Mouse (Mus musculus): ENCODE measurements around the gene Pde4d. TPM values are rescaled to one million over a fixed set of nuclear protein-coding genes. Genes with fewer than 3 reads are reported as not detected.

The Pde4d gene
- polyA plus RNA-seq, 1 experiment from 2014 or later = 12.4 TPM

GRCm38 (mm10) chr13:109903764-109904510 lies 1454.2 kb downstream of the Pde4d start:
- no peaks in the 10 kb centered on the region for H3K9me3 ChIP-seq
- H3K27me3 ChIP-seq (replicated peaks) = no peaks in the 10 kb centered on the region
- peaks cover 10% of the 10 kb centered on the region for H3K4me1 ChIP-seq
- H3K9ac ChIP-seq = peak overlapping the region; percentile 82
- peak overlapping the region; percentile 96 for H3K4me2 ChIP-seq (replicated peaks)
- H3K27ac ChIP-seq = no peak overlapping the region
- 43% methylated on average over 14 of the region's 14 CpGs for WGBS
- H3K36me3 ChIP-seq = no peaks in the 10 kb centered on the region
- no peak for ATAC-seq (ENCODE audit: low FRiP score, low read depth)
- H3K4me3 ChIP-seq = peak overlapping the region; percentile 72

- no peaks in the 10 kb centered on the region for H3K36me3 ChIP-seq
- no peaks in the 10 kb centered on the region for H3K27me3 ChIP-seq (replicated peaks)
- no peak for ATAC-seq (ENCODE audit: low FRiP score, low read depth)
- H3K9me3 ChIP-seq = no peaks in the 10 kb centered on the region
- no peak overlapping the region for H3K4me3 ChIP-seq
- H3K27ac ChIP-seq = no peak overlapping the region
- H3K4me2 ChIP-seq (replicated peaks) = no peak overlapping the region
- peaks cover 10% of the 10 kb centered on the region for H3K4me1 ChIP-seq
- H3K9ac ChIP-seq = no peak overlapping the region
- WGBS = 86% methylated on average over 4 of the region's 4 CpGs
These were observed 1456.7 kb downstream of the Pde4d start for GRCm38 (mm10) chr13:109906342-109906888.

- Histone ChIP-seq H3K4me3 (no peak overlapping the region), H3K4me2 (replicated peaks) (no peak overlapping the region), H3K9ac (no peak overlapping the region), H3K36me3 (no peaks in the 10 kb centered on the region), H3K4me1 (peaks cover 18% of the 10 kb centered on the region), H3K9me3 (no peaks in the 10 kb centered on the region), H3K27me3 (replicated peaks) (no peaks in the 10 kb centered on the region), H3K27ac (no peak overlapping the region)
- WGBS = 34% methylated on average over 9 of the region's 9 CpGs
- ATAC-seq (ENCODE audit: low FRiP score, low read depth) = no peak
These were observed 1457.9 kb downstream of the Pde4d start for GRCm38 (mm10) chr13:109907634-109908033.

DNA sequence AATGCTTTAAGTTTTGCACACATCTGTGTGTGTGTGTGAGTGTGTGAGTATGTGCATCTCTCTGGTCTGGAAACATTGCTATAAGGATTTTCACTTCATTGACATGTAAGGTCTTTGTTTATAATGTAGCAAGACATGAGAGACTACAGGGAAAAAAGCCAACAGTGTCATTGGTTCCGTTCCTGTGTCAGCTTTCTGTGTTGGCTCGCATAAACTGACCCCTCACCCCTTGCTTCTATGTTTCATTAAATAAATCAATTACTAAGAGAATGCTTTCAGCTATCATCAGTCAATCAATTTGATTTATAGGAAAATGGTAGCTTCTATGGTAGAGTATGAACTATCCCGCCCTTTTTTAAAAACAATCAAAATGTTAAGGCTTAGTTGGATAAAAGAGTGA lies 1458.6 kb downstream of the Pde4d start:
- H3K9ac ChIP-seq = no peak overlapping the region
- H3K4me1 ChIP-seq = peaks cover 16% of the 10 kb centered on the region
- H3K27ac ChIP-seq = no peak overlapping the region
- 88% methylated on average over 3 of the region's 3 CpGs for WGBS
- no peaks in the 10 kb centered on the region for H3K9me3 ChIP-seq
- no peak overlapping the region for H3K4me2 ChIP-seq (replicated peaks)
- H3K36me3 ChIP-seq = no peaks in the 10 kb centered on the region
- H3K27me3 ChIP-seq (replicated peaks) = no peaks in the 10 kb centered on the region
- no peak for ATAC-seq (ENCODE audit: low FRiP score, low read depth)
- no peak overlapping the region for H3K4me3 ChIP-seq

GRCm38 (mm10) chr13:109909111-109909510 lies 1459.4 kb downstream of the Pde4d start:
- H3K4me3 ChIP-seq = no peak overlapping the region
- no peaks in the 10 kb centered on the region for H3K9me3 ChIP-seq
- no peaks in the 10 kb centered on the region for H3K36me3 ChIP-seq
- H3K27ac ChIP-seq = no peak overlapping the region
- H3K27me3 ChIP-seq (replicated peaks) = no peaks in the 10 kb centered on the region
- peaks cover 9% of the 10 kb centered on the region for H3K4me1 ChIP-seq
- no peak overlapping the region for H3K9ac ChIP-seq
- no peak for ATAC-seq (ENCODE audit: low FRiP score, low read depth)
- WGBS = 89% methylated on average over 8 of the region's 8 CpGs
- H3K4me2 ChIP-seq (replicated peaks) = no peak overlapping the region

- ATAC-seq (ENCODE audit: low FRiP score, low read depth) = no peak
- Histone ChIP-seq H3K4me1 (peaks cover 19% of the 10 kb centered on the region), H3K4me3 (no peak overlapping the region), H3K36me3 (no peaks in the 10 kb centered on the region), H3K4me2 (replicated peaks) (no peak overlapping the region), H3K9me3 (no peaks in the 10 kb centered on the region), H3K27me3 (replicated peaks) (no peaks in the 10 kb centered on the region), H3K9ac (no peak overlapping the region), H3K27ac (no peak overlapping the region)
- WGBS = 93% methylated on average over 8 of the region's 8 CpGs
These were observed 1461.2 kb downstream of the Pde4d start for GRCm38 (mm10) chr13:109910915-109911314.

GRCm38 (mm10) chr13:109912635-109913034 lies 1462.9 kb downstream of the Pde4d start:
- H3K9me3 ChIP-seq = no peaks in the 10 kb centered on the region
- peaks cover 19% of the 10 kb centered on the region for H3K4me1 ChIP-seq
- WGBS = 79% methylated on average over 4 of the region's 4 CpGs
- H3K4me2 ChIP-seq (replicated peaks) = no peak overlapping the region
- no peak for ATAC-seq (ENCODE audit: low FRiP score, low read depth)
- no peak overlapping the region for H3K27ac ChIP-seq
- H3K27me3 ChIP-seq (replicated peaks) = no peaks in the 10 kb centered on the region
- no peak overlapping the region for H3K9ac ChIP-seq
- no peaks in the 10 kb centered on the region for H3K36me3 ChIP-seq
- no peak overlapping the region for H3K4me3 ChIP-seq

DNA sequence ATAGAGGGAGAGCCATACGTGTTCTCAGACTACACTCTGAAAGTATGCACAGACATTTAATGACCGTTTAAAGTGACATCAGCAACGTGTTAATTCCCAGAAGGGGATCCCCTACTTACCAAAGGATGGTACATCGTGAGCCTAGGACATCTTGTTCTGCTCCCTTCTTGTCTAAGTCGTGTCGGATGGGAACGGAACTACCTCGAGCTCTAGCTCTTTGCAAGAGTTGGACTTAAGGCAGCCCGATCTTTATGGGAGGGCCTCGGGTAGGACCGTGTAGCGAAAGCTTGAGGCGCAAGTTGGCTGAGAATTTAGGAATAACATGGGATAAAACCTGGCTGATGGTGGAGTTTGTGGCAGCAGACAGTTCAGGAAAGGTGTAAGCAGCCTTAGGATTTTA lies 1464.5 kb downstream of the Pde4d start:
- no peak overlapping the region for H3K27ac ChIP-seq
- H3K36me3 ChIP-seq = no peaks in the 10 kb centered on the region
- ATAC-seq (ENCODE audit: low FRiP score, low read depth) = no peak
- H3K4me2 ChIP-seq (replicated peaks) = no peak overlapping the region
- 86% methylated on average over 13 of the region's 13 CpGs for WGBS
- H3K9ac ChIP-seq = no peak overlapping the region
- H3K4me3 ChIP-seq = no peak overlapping the region
- H3K27me3 ChIP-seq (replicated peaks) = no peaks in the 10 kb centered on the region
- no peaks in the 10 kb centered on the region for H3K9me3 ChIP-seq
- H3K4me1 ChIP-seq = peaks cover 19% of the 10 kb centered on the region

DNA sequence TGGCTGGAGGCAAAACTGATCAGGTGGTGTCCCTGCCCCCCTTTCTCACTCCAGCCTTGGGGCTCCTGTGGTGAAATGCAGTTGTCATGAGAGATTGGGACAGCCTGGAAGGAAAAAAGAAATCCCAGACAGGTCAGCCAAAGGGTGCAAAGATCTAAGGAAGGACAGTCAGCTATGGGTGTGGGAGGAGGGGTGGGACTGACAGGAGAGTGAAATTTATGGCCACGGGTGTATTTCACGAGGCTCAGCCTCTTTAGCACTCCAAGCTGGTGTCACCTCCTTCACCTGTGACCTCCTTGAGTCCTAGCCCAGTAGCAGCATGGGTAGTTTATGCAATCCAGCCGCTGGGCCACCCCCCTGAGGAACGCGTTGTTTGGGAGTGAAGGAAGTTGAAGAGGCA lies 1465.1 kb downstream of the Pde4d start:
- H3K4me3 ChIP-seq = no peak overlapping the region
- no peak for ATAC-seq (ENCODE audit: low FRiP score, low read depth)
- no peaks in the 10 kb centered on the region for H3K9me3 ChIP-seq
- H3K9ac ChIP-seq = no peak overlapping the region
- H3K27ac ChIP-seq = no peak overlapping the region
- WGBS = 28% methylated on average over 5 of the region's 5 CpGs
- no peaks in the 10 kb centered on the region for H3K27me3 ChIP-seq (replicated peaks)
- no peaks in the 10 kb centered on the region for H3K36me3 ChIP-seq
- no peak overlapping the region for H3K4me2 ChIP-seq (replicated peaks)
- H3K4me1 ChIP-seq = peaks cover 19% of the 10 kb centered on the region

GRCm38 (mm10) chr13:109915501-109915900 lies 1465.8 kb downstream of the Pde4d start:
- no peak overlapping the region for H3K27ac ChIP-seq
- no peak overlapping the region for H3K4me2 ChIP-seq (replicated peaks)
- no peaks in the 10 kb centered on the region for H3K27me3 ChIP-seq (replicated peaks)
- no peak overlapping the region for H3K9ac ChIP-seq
- no peaks in the 10 kb centered on the region for H3K9me3 ChIP-seq
- 20% methylated on average over 7 of the region's 7 CpGs for WGBS
- peaks cover 19% of the 10 kb centered on the region for H3K4me1 ChIP-seq
- no peak for ATAC-seq (ENCODE audit: low FRiP score, low read depth)
- no peaks in the 10 kb centered on the region for H3K36me3 ChIP-seq
- no peak overlapping the region for H3K4me3 ChIP-seq

GRCm38 (mm10) chr13:109915964-109916363 lies 1466.2 kb downstream of the Pde4d start:
- no peaks in the 10 kb centered on the region for H3K9me3 ChIP-seq
- 71% methylated on average over 5 of the region's 5 CpGs for WGBS
- H3K4me1 ChIP-seq = peaks cover 19% of the 10 kb centered on the region
- no peak for ATAC-seq (ENCODE audit: low FRiP score, low read depth)
- H3K27ac ChIP-seq = no peak overlapping the region
- no peaks in the 10 kb centered on the region for H3K36me3 ChIP-seq
- no peaks in the 10 kb centered on the region for H3K27me3 ChIP-seq (replicated peaks)
- no peak overlapping the region for H3K4me3 ChIP-seq
- no peak overlapping the region for H3K4me2 ChIP-seq (replicated peaks)
- no peak overlapping the region for H3K9ac ChIP-seq

- Histone ChIP-seq H3K36me3 (no peaks in the 10 kb centered on the region), H3K27me3 (replicated peaks) (no peaks in the 10 kb centered on the region), H3K4me3 (no peak overlapping the region), H3K27ac (no peak overlapping the region), H3K9ac (no peak overlapping the region), H3K4me1 (peaks cover 12% of the 10 kb centered on the region), H3K9me3 (no peaks in the 10 kb centered on the region), H3K4me2 (replicated peaks) (no peak overlapping the region)
- WGBS = 90% methylated on average over 10 of the region's 10 CpGs
- ATAC-seq (ENCODE audit: low FRiP score, low read depth) = no peak
These were observed 1467.8 kb downstream of the Pde4d start for GRCm38 (mm10) chr13:109917551-109917950.

DNA sequence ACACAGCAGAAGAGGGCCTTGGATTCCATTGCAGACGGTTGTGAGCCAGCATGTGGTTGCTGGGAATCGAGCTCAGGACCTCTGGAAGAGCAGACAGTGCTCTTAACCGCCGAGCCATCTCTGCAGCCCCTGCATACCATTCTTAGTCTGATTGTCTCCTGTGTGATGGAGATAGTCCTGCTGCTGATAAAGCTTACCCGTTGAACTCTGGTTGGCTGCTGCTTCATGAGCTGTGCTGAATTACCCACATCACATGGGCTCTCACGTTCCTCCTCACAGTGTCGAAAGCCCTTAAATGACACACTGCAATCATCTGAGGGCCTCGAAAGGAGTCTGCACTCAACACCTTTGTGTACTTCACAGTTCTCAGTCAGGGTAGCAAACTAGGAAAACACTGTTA lies 1468.9 kb downstream of the Pde4d start:
- ATAC-seq (ENCODE audit: low FRiP score, low read depth) = no peak
- Histone ChIP-seq H3K4me2 (replicated peaks) (no peak overlapping the region), H3K4me3 (no peak overlapping the region), H3K9me3 (no peaks in the 10 kb centered on the region), H3K4me1 (peaks cover 12% of the 10 kb centered on the region), H3K27me3 (replicated peaks) (no peaks in the 10 kb centered on the region), H3K36me3 (no peaks in the 10 kb centered on the region), H3K27ac (no peak overlapping the region), H3K9ac (no peak overlapping the region)
- WGBS = 73% methylated on average over 8 of the region's 8 CpGs
